15 mouse cellular contexts compared by ENCODE assay signal in the genomic region with DNA sequence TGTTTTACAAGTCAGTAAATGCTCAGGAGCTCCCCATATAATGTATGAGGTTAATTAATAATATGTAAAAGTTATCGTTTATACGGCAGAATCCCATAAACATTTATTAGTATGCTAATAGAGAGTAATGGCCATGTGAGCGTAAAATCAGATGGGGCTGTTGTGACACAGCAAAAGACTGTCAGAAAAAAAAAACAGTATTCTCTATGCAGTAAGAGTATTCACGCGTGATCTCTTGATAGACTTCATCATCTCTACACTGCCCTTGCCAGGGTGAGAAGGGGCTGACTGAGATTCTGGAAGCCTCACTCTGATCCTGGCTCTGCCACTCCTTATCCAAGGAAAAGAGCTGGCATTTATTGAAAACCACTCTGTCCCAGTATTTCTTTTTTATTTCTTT.
"Had no signal": no experiment of that assay in that cellular context is flagged by ENCODE, and none has a peak within 500 bp of the region (broad histone marks: within the 10 kb centered on the region; RNA-seq: fewer than 3 reads in every experiment).

No protein-coding gene starts in this region.

- H3K36me3 ChIP-seq: neural tube, embryonic 12.5 days; stomach, embryonic 15.5 days had no signal

- H3K27ac ChIP-seq: neural tube, embryonic 12.5 days; stomach, embryonic 15.5 days; stomach, postnatal 0 days had no signal

- H3K9ac ChIP-seq: neural tube, embryonic 12.5 days; stomach, embryonic 15.5 days had no signal

- H3K4me3 ChIP-seq: neural tube, embryonic 12.5 days; stomach, embryonic 15.5 days had no signal

- DNase-seq: retina, postnatal 1 day; right cerebral cortex, adult 18-20 months; right cerebral cortex, postnatal 14 days; right cerebral cortex, postnatal 25 days; right cerebral cortex, postnatal 4 days; spleen, adult 18-20 months; thymus, adult 18-20 months; thymus, adult 2 months; thymus, postnatal 14 days; thymus, postnatal 25 days; thymus, postnatal 36 days; thymus, postnatal 4 days had no signal

- H3K4me2 ChIP-seq: neural tube, embryonic 12.5 days; stomach, embryonic 15.5 days had no signal

- H3K9me3 ChIP-seq: neural tube, embryonic 12.5 days; stomach, embryonic 15.5 days had no signal

- H3K27me3 ChIP-seq: neural tube, embryonic 12.5 days; stomach, embryonic 15.5 days had no signal
